Mouse (Mus musculus): Measurements from ENCODE around the gene Fcna. TPM values are rescaled to one million over a fixed set of nuclear protein-coding genes. Genes with fewer than 3 reads are reported as not detected.

The Fcna gene
- total RNA-seq, 4 experiments from 2014 or later = 3.4 to 6.0 (median 4.3) TPM

DNA sequence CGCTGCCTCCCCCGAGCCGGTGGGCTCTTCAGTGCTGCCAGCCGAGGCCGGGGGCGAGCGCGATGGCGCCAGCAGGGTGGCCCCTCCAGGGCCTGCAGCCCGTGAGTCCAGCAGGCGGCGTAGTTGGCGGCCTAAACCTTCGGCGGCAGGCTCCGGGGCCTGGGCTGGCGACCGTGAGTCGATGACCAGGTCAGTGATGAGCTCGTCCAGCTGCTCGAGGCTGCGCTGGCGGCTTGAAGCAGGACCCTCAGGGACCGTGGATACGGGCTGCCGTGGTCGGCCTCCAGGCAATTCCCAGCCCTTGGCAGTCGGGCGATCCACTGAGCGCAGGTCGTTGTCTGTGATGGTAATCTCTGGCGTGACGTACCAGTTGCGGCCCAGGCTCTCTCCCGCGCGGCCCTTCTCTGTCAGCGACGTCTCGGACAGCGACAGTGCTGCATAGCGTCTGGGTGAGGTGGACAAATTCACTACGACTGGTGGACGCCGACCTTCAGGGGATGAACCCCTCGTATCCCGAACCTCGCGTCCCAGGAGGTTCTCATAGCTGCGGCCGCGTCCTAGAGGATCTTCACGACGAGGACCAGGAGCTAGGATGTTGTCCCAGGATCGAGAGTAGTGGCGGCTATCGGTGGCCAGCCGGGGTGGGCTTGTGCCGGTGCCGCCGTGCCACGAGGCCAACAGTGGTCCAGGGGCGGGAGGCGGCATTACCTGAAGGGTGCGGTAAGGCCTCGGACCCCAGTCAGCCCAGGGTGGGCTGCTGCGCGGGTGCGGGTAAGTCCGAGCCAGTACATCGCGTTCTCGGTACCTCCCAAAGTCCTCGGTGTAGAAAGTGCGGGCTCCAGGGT is 49.7 kb downstream of the Fcna start:
- DNase-seq (ENCODE audit: low spot score) = no peak

DNA sequence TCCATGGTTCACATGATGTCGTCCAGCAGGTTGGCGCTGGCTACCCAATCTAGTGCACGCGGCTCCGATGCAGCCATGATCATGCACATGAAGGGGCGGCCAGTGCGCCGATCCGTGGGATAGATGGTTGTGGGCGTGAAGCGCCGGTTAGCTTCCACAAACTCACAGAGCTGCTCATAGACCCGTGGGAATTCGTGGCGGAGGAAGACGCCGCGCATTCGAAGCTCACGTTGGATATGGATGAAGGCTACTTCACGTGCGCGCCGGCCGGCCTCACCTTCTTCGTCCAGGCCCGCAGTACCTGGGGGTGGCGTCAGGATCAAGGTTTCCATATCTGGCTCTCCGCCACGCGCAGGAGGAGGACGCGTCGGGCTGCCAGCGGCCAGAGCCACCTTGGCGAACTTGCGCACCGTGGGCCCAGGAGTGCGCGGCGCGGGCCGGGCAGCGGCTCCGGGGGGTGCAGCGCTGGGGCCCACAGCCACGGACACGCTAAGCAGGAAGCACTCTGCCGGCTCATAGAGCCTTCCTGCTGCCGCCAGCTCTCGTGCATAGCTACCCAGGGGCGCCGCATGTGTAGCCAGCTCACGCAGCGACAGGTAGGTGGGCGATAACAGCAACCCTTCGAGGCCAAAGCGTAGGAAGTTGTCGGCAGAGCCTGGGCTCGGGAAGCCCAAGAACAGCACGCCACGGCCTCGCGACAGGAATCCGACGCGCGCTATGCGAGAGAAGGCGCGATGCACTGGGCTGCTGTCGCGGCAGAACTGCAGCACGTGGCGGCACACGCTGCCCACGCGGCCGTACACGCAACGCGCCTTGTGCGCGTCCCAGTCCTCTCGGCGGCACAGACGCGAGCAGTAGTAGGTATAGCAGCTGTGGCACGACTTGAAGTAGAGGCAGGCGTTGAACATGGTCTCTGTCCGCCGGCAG is 50.6 kb downstream of the Fcna start:
- no peak for DNase-seq (ENCODE audit: low spot score)

DNA sequence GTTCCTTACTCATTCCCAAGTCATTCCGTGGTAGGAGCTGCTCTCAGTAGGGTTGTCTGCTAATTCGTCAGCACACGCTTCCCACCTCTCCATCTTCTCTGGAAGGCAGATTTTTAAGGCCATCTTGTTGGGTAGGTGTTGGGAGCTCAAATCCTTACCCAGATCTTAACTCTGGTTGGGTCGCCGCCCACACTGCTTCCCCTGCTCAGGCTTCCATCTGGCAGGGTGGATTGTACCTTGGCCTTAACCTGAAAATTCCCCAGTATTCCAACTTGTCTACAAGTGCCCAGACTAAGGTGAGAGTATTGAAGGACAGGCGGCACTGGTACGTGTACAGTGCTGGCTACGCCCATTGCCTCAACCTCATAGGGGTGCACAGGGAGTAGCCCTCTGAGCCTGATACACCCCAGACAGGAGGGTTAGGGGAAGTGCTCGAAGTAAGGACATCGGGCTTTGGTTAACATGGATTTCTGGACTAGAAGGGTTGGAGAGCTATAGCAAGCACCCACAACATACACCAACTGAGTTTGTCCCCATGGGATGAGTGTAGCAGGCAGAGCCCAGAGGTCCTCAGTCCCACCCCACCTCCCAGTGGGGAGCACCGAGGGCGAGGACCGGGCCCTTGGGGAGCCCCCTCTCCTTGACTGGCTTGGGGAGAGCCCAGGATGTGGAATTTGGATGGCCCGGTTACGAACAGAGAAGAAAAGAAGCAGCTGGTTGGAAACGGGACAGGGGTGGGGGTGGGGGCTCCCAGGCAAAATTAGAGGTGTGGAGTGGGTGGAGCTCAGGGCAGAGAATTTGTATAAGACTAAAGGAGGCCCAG is 51.6 kb downstream of the Fcna start:
- DNase-seq (ENCODE audit: low spot score) = no peak

DNA sequence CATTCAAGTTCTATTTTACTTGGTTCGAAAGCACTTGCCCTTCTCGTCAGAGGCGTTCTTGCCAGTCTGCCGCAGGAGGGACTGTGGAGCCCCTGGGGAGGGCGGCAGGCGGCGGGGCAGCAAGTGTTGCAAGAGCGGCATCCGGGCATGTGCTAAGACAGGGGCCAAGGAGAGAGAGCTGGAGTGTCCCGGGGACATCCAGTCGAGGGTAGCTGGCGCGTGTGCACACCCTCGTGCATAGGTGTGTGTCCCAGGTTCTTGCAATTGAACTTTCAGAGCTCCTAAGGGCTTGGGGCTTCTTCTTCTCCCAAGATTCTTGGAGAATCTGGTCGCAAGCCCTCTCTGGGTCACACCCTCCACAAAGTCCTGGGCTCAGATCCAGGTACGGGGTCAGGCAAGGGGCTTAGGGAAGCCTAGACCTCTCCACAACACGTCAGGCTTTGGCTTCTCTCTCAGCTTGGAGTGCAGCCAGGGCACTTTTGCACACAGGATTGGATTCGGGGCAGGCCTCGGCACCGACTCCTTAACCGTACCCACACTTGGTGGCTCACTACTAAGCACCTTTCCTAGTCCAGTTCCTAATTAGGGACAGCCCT is 52.3 kb downstream of the Fcna start:
- DNase-seq (ENCODE audit: low spot score) = no peak

Other genes starting within 250 kb of the Fcna start
- 10 to 100 TPM; 11.6 to 14.4 (median 12.6) TPM for gene Entpd2, start 232.2 kb downstream of the Fcna start, total RNA-seq (2022)
- 10 to 100 TPM; 25.3 to 35.8 (median 33.6) TPM for gene Npdc1, start 228.7 kb downstream of the Fcna start, total RNA-seq (2022)
- gene Fut7, start 204.8 kb downstream of the Fcna start, total RNA-seq (2022) = under 1 TPM in 2 of 4 experiments, not detected in 2; 0.16 to 0.60 TPM
- 10 to 100 TPM; 42.5 to 47.2 (median 45.2) TPM for gene Abca2, start 199.3 kb downstream of the Fcna start, total RNA-seq (2022)
- gene Clic3, start 171.2 kb downstream of the Fcna start, total RNA-seq (2022) = 1 to 10 TPM; 1.3 to 3.6 (median 2.3) TPM
- 10 to 100 TPM; 21.4 to 30.7 (median 23.3) TPM for gene Paxx, start 166.9 kb downstream of the Fcna start, total RNA-seq (2022)
- gene Ptgds, start 158.0 kb downstream of the Fcna start, total RNA-seq (2022) = 1,000 to 10,000 TPM in 1 of 4 experiments, 100 to 1,000 TPM in 3; 350 to 1,004 (median 621) TPM
- gene Lcn12, start 134.1 kb downstream of the Fcna start, total RNA-seq (2022) = not detected
- gene Fbxw5, start 127.3 kb downstream of the Fcna start, total RNA-seq (2022) = 100 to 1,000 TPM in 1 of 4 experiments, 10 to 100 TPM in 3; 79.4 to 105 (median 88.7) TPM
- 1 to 10 TPM; 1.7 to 2.6 (median 2.0) TPM for gene C8g, start 126.3 kb downstream of the Fcna start, total RNA-seq (2022)
- gene Traf2, start 81.1 kb downstream of the Fcna start, total RNA-seq (2022) = 10 to 100 TPM; 11.8 to 16.3 (median 13.8) TPM
- 100 to 1,000 TPM; 156 to 257 (median 210) TPM for gene Edf1, start 70.2 kb downstream of the Fcna start, total RNA-seq (2022)
- gene Mamdc4, start 53.2 kb downstream of the Fcna start, total RNA-seq (2022) = 1 to 10 TPM; 1.1 to 2.2 (median 1.5) TPM
- 10 to 100 TPM; 58.2 to 72.2 (median 65.4) TPM for gene Phpt1, start 52.8 kb downstream of the Fcna start, total RNA-seq (2022)
- gene Ajm1, start 46.3 kb downstream of the Fcna start, total RNA-seq (2022) = under 1 TPM; 0.09 to 0.38 (median 0.25) TPM
- gene Rabl6, start 19.5 kb downstream of the Fcna start, total RNA-seq (2022) = 10 to 100 TPM; 67.3 to 75.3 (median 71.3) TPM
- not detected for gene Ccdc183, start 10.4 kb downstream of the Fcna start, total RNA-seq (2022)
- gene Tmem141, start 6.0 kb downstream of the Fcna start, total RNA-seq (2022) = 10 to 100 TPM; 32.0 to 42.2 (median 38.6) TPM
- gene Lcn8, start 25.1 kb upstream of the Fcna start, total RNA-seq (2022) = 1 to 10 TPM in 2 of 4 experiments, under 1 TPM in 2; 0.50 to 1.3 (median 0.97) TPM
- not detected for gene Lcn5, start 29.9 kb upstream of the Fcna start, total RNA-seq (2022)
- gene Lcn6, start 48.8 kb upstream of the Fcna start, total RNA-seq (2022) = not detected
- gene Lcn10, start 54.7 kb upstream of the Fcna start, total RNA-seq (2022) = not detected
- gene Obp2a, start 72.0 kb upstream of the Fcna start, total RNA-seq (2022) = under 1 TPM in 1 of 4 experiments, not detected in 3; 0.37 TPM
- gene Bmyc, start 78.7 kb upstream of the Fcna start, total RNA-seq (2022) = 10 to 100 TPM; 14.2 to 21.0 (median 15.6) TPM
- gene Obp2b, start 109.0 kb upstream of the Fcna start, total RNA-seq (2022) = not detected
- gene Lcn3, start 137.5 kb upstream of the Fcna start, total RNA-seq (2022) = not detected
- gene Lcn11, start 149.0 kb upstream of the Fcna start, total RNA-seq (2022) = not detected
- not detected for gene Gm13539, start 154.2 kb upstream of the Fcna start, total RNA-seq (2022)
- not detected for gene Glt6d1, start 187.8 kb upstream of the Fcna start, total RNA-seq (2022)
- gene Lcn9, start 195.1 kb upstream of the Fcna start, total RNA-seq (2022) = not detected
- not detected for gene Sohlh1, start 219.2 kb upstream of the Fcna start, total RNA-seq (2022)
- under 1 TPM; 0.44 to 0.90 (median 0.59) TPM for gene Kcnt1, start 235.7 kb upstream of the Fcna start, total RNA-seq (2022)